Mouse (Mus musculus) heart, embryonic 12.5 days (tissue): ENCODE measurements at regions not wholly inside any gene's neighbourhood (a gene's known extent, or its start where the extent isn't known, plus 50 kb on each side); places are given as distances from the start of the nearest gene placed in this dataset.

Experiments
- ATAC-seq: fragments of 200-750 bp; cut with Nextera tagmentation; 2 replicates; pipeline ENCODE4 v1.8.0; 2017; ENCODE audit warnings: moderate TSS enrichment, moderate library complexity; ENCODE audit not compliant: insufficient number of reproducible peaks, low FRiP score
- H3K27ac ChIP-seq: fragments of 300-500 bp; sonication (generic); 2 replicates; pipeline ENCODE4 v1.5.1; 2016; ENCODE audit warnings: mild to moderate bottlenecking, moderate library complexity; ENCODE audit not compliant: poor library complexity, severe bottlenecking
- H3K27me3 ChIP-seq: fragments of 300-500 bp; sonication (generic); replicated peaks from 2 replicates; pipeline ENCODE4 v1.6.1; 2016; ENCODE audit warnings: mild to moderate bottlenecking, moderate library complexity
- H3K36me3 ChIP-seq: fragments of 300-500 bp; sonication (generic); 2 replicates; pipeline ENCODE4 v1.6.1; 2016; ENCODE audit warnings: mild to moderate bottlenecking, moderate library complexity
- H3K4me1 ChIP-seq: fragments of 300-500 bp; sonication (generic); replicated peaks from 2 replicates; pipeline ENCODE4 v1.6.1; 2016; ENCODE audit warnings: mild to moderate bottlenecking
- H3K4me2 ChIP-seq: fragments of 300-500 bp; sonication (generic); 2 replicates; pipeline ENCODE4 v1.6.1; 2016; ENCODE audit warnings: mild to moderate bottlenecking, moderate library complexity
- H3K4me3 ChIP-seq: fragments of 300-500 bp; sonication (generic); 2 replicates; pipeline ENCODE4 v1.5.1; 2016; ENCODE audit warnings: mild to moderate bottlenecking
- H3K9ac ChIP-seq: fragments of 300-500 bp; sonication (generic); 2 replicates; pipeline ENCODE4 v1.6.1; 2016; ENCODE audit warnings: mild to moderate bottlenecking, moderate library complexity
- H3K9me3 ChIP-seq: fragments of 300-500 bp; sonication (generic); replicated peaks from 2 replicates; pipeline ENCODE4 v1.6.1; 2016; ENCODE audit warnings: mild to moderate bottlenecking, moderate library complexity
- WGBS: fragments of 180-500 bp; shearing (Covaris S2); methylation state at CpG from one replicate; pipeline ENCODE4 v1.1.7; 2016; 5-methylcytosine and 5-hydroxymethylcytosine counted together

DNA sequence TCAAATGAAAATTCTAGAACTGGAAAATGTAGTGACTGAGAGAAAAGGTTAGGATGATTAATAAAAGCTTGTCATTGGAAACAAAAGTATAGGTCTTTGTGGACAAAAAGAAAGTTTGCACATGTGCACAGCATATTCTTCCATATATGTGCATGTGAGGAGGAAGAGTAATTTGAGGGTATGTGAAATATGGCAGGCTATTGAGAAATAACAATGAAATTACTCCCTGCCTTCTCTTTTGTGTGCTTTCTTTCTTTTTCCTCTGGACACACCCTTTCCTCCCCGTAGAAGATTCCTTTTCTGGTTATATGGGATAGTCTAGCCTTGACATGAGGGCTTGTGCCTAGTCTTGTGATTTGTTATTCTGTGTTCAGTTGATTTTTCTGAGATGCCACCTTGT is 301.9 kb downstream of the Ptprc start:
- Histone ChIP-seq H3K36me3 (no peaks in the 10 kb centered on the region), H3K9ac (no peak overlapping the region), H3K4me2 (no peak overlapping the region), H3K4me1 (no peaks in the 10 kb centered on the region), H3K9me3 (no peaks in the 10 kb centered on the region), H3K27me3 (no peaks in the 10 kb centered on the region), H3K4me3 (no peak overlapping the region), H3K27ac (no peak overlapping the region)
- 64% methylated on average over 1 of the region's 1 CpGs for WGBS
- ATAC-seq, result no peak

DNA sequence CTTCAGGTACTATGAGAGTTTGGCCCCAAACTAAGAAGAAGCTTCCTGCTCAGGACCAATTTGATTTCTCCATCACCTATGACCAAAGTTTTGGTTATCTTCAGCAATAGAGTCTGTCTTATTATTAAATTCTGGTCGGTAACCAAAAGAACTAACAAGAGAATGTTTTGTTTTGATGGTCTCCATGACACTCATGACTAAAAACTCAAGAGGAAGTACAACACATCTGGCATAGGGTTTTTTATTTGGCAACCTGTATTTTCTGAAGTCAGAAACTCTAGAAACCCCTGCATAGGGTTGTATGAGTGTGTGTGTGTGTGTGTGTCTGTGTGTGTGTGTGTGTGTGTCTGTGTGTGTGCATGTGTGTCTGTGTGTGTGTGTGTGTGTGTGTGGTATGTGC is 310.5 kb downstream of the Ptprc start:
- no peaks in the 10 kb centered on the region for H3K36me3 ChIP-seq
- no peaks in the 10 kb centered on the region for H3K4me1 ChIP-seq
- ATAC-seq, result no peak
- H3K4me2 ChIP-seq, result no peak overlapping the region
- no peak overlapping the region for H3K27ac ChIP-seq
- 52% methylated on average over 1 of the region's 1 CpGs for WGBS
- H3K27me3 ChIP-seq, result no peaks in the 10 kb centered on the region
- H3K9ac ChIP-seq, result no peak overlapping the region
- no peak overlapping the region for H3K4me3 ChIP-seq
- no peaks in the 10 kb centered on the region for H3K9me3 ChIP-seq

DNA sequence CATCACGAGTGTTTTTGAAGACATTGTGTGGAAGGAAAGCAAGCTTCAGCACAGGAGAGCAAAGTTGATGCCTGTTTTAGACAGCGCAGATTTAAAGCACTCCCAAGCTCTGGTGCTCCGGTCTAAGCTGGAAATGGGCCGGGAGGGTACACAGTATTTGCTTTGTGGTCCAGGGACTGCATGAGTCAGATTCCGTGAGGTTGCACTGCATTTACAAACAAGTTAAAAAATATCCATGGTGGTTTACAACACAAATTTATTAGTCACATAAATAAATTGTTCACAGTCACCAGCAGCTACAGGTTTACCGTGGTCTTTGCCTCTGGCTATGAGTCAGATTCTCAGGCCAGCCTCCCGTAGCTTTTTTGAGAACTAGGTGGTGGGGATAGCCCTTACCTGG is 312.0 kb downstream of the Ptprc start:
- WGBS, result 87% methylated on average over 7 of the region's 7 CpGs
- H3K27ac ChIP-seq, result no peak overlapping the region
- H3K36me3 ChIP-seq, result no peaks in the 10 kb centered on the region

DNA sequence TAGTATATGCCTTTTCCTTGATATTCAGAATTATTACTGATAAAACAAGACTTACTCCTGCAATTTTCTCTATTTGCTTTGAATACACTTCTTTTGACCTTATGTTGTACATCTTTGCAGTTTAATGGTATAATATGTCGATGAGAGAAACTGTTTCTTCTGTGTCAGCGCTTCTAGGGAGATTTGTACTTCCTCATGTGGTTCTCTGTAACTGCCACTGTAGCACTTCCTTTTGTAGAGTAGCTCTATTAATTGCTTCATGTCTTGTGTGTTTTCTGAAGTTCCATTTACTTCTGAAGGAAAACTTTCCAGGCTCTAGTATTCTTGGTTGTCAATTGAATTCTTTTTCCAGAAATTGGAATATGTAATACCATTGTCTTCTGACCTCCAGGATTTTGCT is 323.2 kb downstream of the Ptprc start:
- no peak for ATAC-seq

More for the DNA sequence above, 312.0 kb downstream of the Ptprc start:
- no peak for ATAC-seq
- no peak overlapping the region for H3K4me2 ChIP-seq
- H3K9me3 ChIP-seq, result no peaks in the 10 kb centered on the region
- H3K27me3 ChIP-seq, result no peaks in the 10 kb centered on the region
- H3K9ac ChIP-seq, result no peak overlapping the region
- no peak overlapping the region for H3K4me3 ChIP-seq
- no peaks in the 10 kb centered on the region for H3K4me1 ChIP-seq

DNA sequence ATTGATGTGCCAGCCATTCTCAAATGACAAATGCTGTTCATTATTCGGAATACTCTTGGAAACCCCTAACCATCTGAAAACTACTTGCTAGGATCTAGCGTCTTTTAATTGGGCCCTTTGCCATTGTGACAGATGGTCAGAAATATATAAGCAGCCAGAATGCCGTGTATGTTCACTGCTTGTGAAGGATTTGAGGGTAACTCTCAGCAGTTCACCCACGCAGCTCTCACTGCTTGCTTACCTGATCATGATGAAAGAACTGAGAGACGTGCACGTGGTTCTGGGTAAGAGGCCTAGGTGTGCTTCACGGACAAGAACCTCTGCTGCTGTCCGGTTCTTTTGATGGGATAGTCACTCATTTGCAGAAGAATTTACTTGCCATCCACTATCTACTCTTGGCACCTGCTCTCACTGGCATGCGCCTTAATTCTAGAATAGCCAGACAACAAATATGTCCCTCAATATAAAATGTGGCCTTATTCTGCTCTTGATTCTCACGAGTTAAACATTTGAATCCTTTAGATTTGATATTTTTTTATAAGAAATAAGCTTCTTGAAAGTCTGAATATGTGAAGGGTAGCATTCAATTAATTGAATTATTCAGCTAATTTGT is 328.1 kb downstream of the Ptprc start:
- Histone ChIP-seq H3K9me3 (peaks cover 4% of the 10 kb centered on the region; the same call in 1 of the 2 replicates), H3K4me1 (no peaks in the 10 kb centered on the region), H3K9ac (no peak overlapping the region), H3K27ac (no peak overlapping the region), H3K27me3 (no peaks in the 10 kb centered on the region), H3K4me2 (no peak overlapping the region), H3K36me3 (no peaks in the 10 kb centered on the region), H3K4me3 (no peak overlapping the region)
- no peak for ATAC-seq
- WGBS, result 81% methylated on average over 10 of the region's 10 CpGs

More for the DNA sequence above, 323.2 kb downstream of the Ptprc start:
- Histone ChIP-seq H3K9ac (no peak overlapping the region), H3K4me3 (no peak overlapping the region), H3K36me3 (no peaks in the 10 kb centered on the region), H3K4me2 (no peak overlapping the region), H3K27me3 (no peaks in the 10 kb centered on the region), H3K9me3 (no peaks in the 10 kb centered on the region), H3K27ac (no peak overlapping the region), H3K4me1 (no peaks in the 10 kb centered on the region)
- WGBS, result 83% methylated on average over 2 of the region's 2 CpGs

DNA sequence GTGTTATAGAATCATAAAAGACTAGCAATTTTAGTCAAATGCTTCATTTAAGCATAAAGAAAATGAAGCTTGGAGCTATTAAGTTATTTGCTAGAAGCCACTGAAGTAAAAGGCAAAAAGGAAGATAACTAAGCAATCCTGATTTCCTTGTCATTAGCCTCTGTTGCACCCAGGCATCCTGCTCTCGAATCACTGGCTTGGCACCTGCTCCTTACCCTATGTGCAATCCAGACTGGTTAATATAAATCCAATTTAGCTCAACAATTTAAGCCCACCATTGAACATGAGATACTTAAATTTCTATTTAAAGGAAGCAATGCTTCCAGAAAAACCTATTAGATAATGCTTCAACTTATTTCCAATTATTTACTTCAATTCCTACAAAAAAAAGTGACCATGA is 328.7 kb downstream of the Ptprc start:
- WGBS, result 67% methylated on average over 1 of the region's 1 CpGs
- Histone ChIP-seq H3K27me3 (no peaks in the 10 kb centered on the region), H3K4me1 (no peaks in the 10 kb centered on the region), H3K4me2 (no peak overlapping the region), H3K27ac (no peak overlapping the region), H3K9ac (no peak overlapping the region), H3K36me3 (no peaks in the 10 kb centered on the region), H3K4me3 (no peak overlapping the region), H3K9me3 (peaks cover 4% of the 10 kb centered on the region)
- ATAC-seq, result no peak

DNA sequence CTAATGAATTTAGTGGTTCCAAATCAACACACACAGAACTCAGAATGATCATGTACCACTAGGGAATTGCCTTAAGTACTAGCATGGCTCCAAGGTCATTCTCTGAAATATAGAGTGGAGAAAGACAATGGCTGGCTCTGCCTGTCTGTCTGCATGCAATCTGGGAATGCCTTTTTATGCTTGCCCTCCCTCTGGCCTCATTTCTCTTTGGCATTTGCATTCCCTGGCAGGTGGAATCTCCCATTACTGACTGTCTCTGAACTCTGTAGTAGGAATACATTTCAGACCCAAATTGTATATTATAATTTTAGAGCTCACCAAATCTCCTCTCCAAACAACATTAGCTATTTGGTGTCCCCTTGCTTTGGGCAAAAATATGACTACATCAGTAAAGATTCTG is 335.0 kb downstream of the Ptprc start:
- Histone ChIP-seq H3K9me3 (peaks cover 7% of the 10 kb centered on the region), H3K36me3 (no peaks in the 10 kb centered on the region), H3K27me3 (no peaks in the 10 kb centered on the region), H3K27ac (no peak overlapping the region), H3K4me2 (no peak overlapping the region), H3K4me3 (no peak overlapping the region), H3K9ac (no peak overlapping the region), H3K4me1 (0 out of 2 replicates have a peak, but pooled peaks cover 2% of the 10 kb centered on the region)
- no peak for ATAC-seq

DNA sequence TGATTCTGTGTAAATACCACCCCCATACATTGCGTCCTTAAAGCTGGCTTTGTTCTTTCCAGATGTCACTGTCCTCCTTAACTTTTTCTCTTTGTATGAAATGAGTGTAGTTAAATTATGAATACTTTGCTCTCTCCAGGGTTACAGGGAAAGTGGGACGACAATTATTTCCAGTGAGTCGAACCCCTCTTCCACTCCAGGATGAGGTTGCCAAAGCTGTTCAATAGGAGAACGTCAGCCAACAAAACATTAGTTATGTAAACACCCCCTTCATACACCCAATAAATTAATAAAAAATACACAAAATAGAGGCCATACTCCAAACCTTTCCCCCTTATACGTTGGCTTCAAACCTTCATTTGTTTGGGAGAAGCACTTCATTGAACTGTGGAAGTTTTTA is 335.8 kb downstream of the Ptprc start:
- Histone ChIP-seq H3K36me3 (no peaks in the 10 kb centered on the region), H3K27me3 (no peaks in the 10 kb centered on the region), H3K4me1 (0 out of 2 replicates have a peak, but pooled peaks cover 2% of the 10 kb centered on the region), H3K9ac (no peak overlapping the region), H3K4me3 (no peak overlapping the region), H3K9me3 (peaks cover 3% of the 10 kb centered on the region; the same call in 1 of the 2 replicates), H3K4me2 (no peak overlapping the region), H3K27ac (no peak overlapping the region)
- ATAC-seq, result no peak
- WGBS, result 83% methylated on average over 5 of the region's 5 CpGs

DNA sequence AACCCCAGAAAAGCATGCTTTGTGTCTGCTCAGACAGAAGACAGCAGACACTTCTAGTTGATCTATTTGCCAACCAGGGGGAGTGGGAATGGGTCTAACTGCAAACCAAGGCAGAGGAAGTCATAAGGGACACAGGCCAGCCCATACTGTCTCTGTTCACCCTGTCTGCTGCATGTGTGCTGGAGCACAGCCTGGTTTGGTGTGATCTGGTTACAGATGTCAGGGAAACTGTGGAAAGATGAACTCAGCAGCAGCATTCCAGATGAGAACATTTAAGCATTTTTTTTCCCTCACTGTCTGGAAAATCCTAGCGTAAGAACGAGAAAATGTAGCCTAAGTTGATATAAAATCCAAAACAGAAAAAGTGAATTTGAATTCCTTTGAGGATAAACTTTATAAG is 336.2 kb downstream of the Ptprc start:
- Histone ChIP-seq H3K9ac (no peak overlapping the region), H3K4me3 (no peak overlapping the region), H3K27ac (no peak overlapping the region), H3K9me3 (peaks cover 3% of the 10 kb centered on the region; the same call in 1 of the 2 replicates), H3K4me1 (0 out of 2 replicates have a peak, but pooled peaks cover 2% of the 10 kb centered on the region), H3K36me3 (no peaks in the 10 kb centered on the region), H3K4me2 (no peak overlapping the region), H3K27me3 (no peaks in the 10 kb centered on the region)
- ATAC-seq, result no peak
- WGBS, result 66% methylated on average over 2 of the region's 2 CpGs

DNA sequence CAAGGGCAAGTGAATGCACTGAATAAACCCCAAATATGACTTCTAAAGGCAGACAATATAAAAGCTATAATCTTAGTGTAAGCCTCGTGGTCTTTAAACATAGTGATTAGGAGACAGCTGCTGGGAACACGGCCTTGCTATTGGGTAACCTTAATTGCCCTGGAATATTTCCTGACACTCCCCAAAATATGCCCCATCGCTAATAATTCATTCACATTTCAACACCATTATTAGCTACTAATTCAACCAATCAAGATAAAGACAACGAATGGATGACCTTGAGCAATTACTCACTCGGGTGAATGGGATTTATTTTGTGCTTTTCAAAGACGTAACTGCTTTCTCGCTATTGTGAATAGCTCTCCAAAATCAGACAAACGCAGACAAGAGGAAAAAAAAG is 337.2 kb downstream of the Ptprc start:
- WGBS, result 73% methylated on average over 8 of the region's 8 CpGs
- H3K27me3 ChIP-seq, result no peaks in the 10 kb centered on the region
- no peak overlapping the region for H3K9ac ChIP-seq
- H3K4me3 ChIP-seq, result no peak overlapping the region
- H3K4me2 ChIP-seq, result no peak overlapping the region
- no peak for ATAC-seq
- H3K4me1 ChIP-seq, result 0 out of 2 replicates have a peak, but pooled peaks cover 2% of the 10 kb centered on the region
- H3K9me3 ChIP-seq, result peaks cover 3% of the 10 kb centered on the region; the same call in 1 of the 2 replicates
- H3K27ac ChIP-seq, result no peak overlapping the region
- no peaks in the 10 kb centered on the region for H3K36me3 ChIP-seq

DNA sequence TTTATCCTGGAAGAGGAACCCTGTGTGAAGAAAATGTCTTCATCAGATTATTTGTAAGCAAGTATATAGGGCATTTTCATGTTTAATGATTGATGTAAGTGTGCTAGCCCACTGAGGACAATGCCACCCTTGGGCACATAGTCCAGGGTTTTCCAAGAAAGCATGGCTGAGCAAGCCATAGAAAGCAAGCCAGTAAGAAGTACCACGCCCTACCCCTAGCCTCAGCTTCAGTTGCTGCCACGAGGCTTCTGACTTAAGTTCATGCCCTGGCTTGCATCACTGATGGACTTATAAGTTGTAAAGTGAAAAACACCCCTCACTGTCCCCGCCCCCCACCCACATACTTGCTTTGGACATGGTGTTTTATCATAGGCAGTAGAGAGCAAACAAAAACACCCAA is 342.0 kb downstream of the Ptprc start:
- H3K4me1 ChIP-seq, result peaks cover 8% of the 10 kb centered on the region; the same call in 1 of the 2 replicates
- 69% methylated on average over 3 of the region's 3 CpGs for WGBS
- no peaks in the 10 kb centered on the region for H3K27me3 ChIP-seq
- H3K9me3 ChIP-seq, result 0 out of 2 replicates have a peak, but pooled peaks cover 3% of the 10 kb centered on the region
- H3K36me3 ChIP-seq, result no peaks in the 10 kb centered on the region
- no peak overlapping the region for H3K4me3 ChIP-seq
- no peak for ATAC-seq
- H3K27ac ChIP-seq, result no peak overlapping the region
- H3K4me2 ChIP-seq, result no peak overlapping the region
- no peak overlapping the region for H3K9ac ChIP-seq

DNA sequence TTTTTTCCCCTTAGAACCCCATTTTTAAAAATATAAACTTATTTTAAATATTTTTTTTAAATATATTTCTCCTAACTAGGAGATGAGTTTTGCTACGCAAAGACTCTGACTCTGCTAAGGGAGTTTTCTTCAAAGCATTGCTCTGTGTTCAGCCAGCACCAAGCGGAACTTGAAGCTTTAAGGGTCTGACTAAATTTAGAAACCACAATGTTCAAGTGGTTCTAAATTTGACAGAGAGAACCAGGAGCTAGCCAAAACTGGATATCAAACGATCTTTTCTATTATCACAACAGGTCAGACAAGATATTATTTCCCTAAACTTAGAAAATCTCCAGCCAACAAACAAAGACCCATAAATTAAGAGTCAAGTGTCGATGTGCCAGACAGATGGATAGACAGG is 344.2 kb downstream of the Ptprc start:
- Histone ChIP-seq H3K27ac (peak overlapping the region; percentile 66), H3K9ac (no peak overlapping the region), H3K27me3 (no peaks in the 10 kb centered on the region), H3K36me3 (no peaks in the 10 kb centered on the region), H3K4me3 (no peak overlapping the region), H3K4me1 (peaks cover 6% of the 10 kb centered on the region; the same call in 1 of the 2 replicates), H3K9me3 (0 out of 2 replicates have a peak, but pooled peaks cover 3% of the 10 kb centered on the region), H3K4me2 (no peak overlapping the region)
- no peak for ATAC-seq
- WGBS, result 47% methylated on average over 4 of the region's 4 CpGs
